Mouse (Mus musculus): ENCODE results near the gene Eef2kmt. TPM values are rescaled to one million over a fixed set of nuclear protein-coding genes. Genes with fewer than 3 reads are reported as not detected.
"Not testable (repeated sequence)": the region's sequence is repeated elsewhere in the genome, so short reads cannot be mapped to it uniquely, and the experiment has no call there.

The Eef2kmt gene
- polyA plus RNA-seq, 1 experiment from 2014 or later = 16.1 TPM

GRCm38 (mm10) chr16:5252260-5252659 is 3.5 kb downstream of the Eef2kmt start:
- Histone ChIP-seq H3K27me3 (replicated peaks) (no peaks in the 10 kb centered on the region), H3K4me1 (peaks cover 28% of the 10 kb centered on the region), H3K27ac (no peak overlapping the region), H3K9me3 (replicated peaks) (no peaks in the 10 kb centered on the region), H3K9ac (no peak overlapping the region), H3K36me3 (peaks cover 53% of the 10 kb centered on the region), H3K4me2 (no peak overlapping the region), H3K4me3 (no peak overlapping the region)
- WGBS (ENCODE audit: insufficient replicate concordance) = 82% methylated on average over 2 of the region's 2 CpGs
- no peak for ATAC-seq

DNA sequence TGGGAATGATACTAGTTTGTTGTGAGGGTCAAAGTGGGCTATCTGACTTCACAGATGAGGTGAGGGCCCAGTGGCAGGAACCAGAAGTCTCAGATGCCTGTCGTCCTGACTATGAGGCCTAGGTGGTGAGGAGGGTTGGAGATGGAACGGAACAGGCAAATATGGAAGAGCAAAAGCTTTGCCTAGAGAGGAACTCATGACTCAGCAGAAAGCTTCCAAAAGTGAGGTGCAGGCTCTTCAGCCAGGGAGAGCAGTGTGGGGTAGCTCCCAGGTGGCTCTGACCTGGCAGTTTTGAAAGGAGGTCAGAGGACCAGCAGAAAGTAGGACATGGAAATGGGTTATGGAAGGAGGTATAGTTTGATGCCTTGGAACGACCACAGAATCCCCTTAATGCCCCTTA is 4.9 kb downstream of the Eef2kmt start:
- H3K27me3 ChIP-seq (replicated peaks) = no peaks in the 10 kb centered on the region
- no peak overlapping the region for H3K4me3 ChIP-seq
- 69% methylated on average over 3 of the region's 3 CpGs for WGBS (ENCODE audit: insufficient replicate concordance)
- H3K4me2 ChIP-seq = no peak overlapping the region
- H3K9ac ChIP-seq = no peak overlapping the region
- H3K36me3 ChIP-seq = peaks cover 65% of the 10 kb centered on the region
- ATAC-seq = no peak
- H3K27ac ChIP-seq = no peak overlapping the region
- H3K4me1 ChIP-seq = peaks cover 20% of the 10 kb centered on the region
- no peaks in the 10 kb centered on the region for H3K9me3 ChIP-seq (replicated peaks)

DNA sequence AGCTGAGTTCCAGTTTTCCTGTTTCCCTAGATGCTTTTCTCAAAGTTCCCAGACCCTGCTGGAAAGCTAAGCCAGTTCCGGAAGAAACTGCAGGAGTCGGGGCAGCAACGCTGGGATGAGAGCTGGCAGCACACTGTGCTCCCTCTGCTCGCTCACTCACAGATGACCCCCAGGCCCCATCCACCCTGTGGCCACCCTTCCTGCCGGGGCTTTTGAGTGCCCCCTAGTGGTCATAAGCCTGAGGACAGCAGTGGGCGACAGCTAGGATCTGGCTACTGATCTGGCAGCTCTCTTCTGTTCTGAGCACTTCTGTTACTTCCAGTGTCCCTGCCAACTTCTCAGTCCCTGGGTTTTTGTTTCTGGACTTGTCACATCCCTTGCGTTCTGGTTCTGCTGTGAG is 11.4 kb downstream of the Eef2kmt start:
- no peaks in the 10 kb centered on the region for H3K27me3 ChIP-seq (replicated peaks)
- no peak overlapping the region for H3K27ac ChIP-seq
- no peak overlapping the region for H3K4me2 ChIP-seq
- peak; percentile 54; the same call in 1 of the 2 replicates for ATAC-seq
- H3K9me3 ChIP-seq (replicated peaks) = no peaks in the 10 kb centered on the region
- no peak overlapping the region for H3K9ac ChIP-seq
- H3K4me3 ChIP-seq = no peak overlapping the region
- H3K4me1 ChIP-seq = no peaks in the 10 kb centered on the region
- WGBS (ENCODE audit: insufficient replicate concordance) = 41% methylated on average over 7 of the region's 7 CpGs
- peaks cover 91% of the 10 kb centered on the region for H3K36me3 ChIP-seq

GRCm38 (mm10) chr16:5242882-5243281 is 12.9 kb downstream of the Eef2kmt start:
- Histone ChIP-seq H3K27ac (no peak overlapping the region), H3K36me3 (peaks cover 89% of the 10 kb centered on the region), H3K4me2 (no peak overlapping the region), H3K27me3 (replicated peaks) (no peaks in the 10 kb centered on the region), H3K9ac (no peak overlapping the region), H3K4me1 (no peaks in the 10 kb centered on the region), H3K4me3 (no peak overlapping the region), H3K9me3 (replicated peaks) (no peaks in the 10 kb centered on the region)
- 76% methylated on average over 6 of the region's 6 CpGs for WGBS (ENCODE audit: insufficient replicate concordance)
- no peak for ATAC-seq

DNA sequence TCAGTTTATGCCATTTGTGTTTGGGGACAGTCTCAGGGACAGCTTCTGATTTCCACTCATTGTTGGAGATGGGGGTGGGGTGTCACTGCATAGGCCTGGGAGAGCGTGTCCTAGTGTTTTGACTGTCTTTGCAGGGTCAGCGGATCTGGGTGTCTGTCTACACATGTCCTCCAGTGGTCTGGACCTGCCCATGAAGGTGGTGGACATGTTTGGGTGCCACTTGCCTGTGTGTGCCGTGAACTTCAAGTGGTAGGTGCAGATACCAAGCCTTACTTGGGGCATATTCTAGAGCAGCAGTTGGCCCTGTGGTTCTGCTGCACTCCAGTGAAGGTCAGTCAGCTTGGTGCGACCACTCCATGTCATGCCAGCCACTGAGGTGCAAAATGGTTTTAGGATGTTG is 13.4 kb downstream of the Eef2kmt start:
- Histone ChIP-seq H3K36me3 (peaks cover 84% of the 10 kb centered on the region), H3K9ac (no peak overlapping the region), H3K4me2 (no peak overlapping the region), H3K27me3 (replicated peaks) (no peaks in the 10 kb centered on the region), H3K4me1 (no peaks in the 10 kb centered on the region), H3K9me3 (replicated peaks) (no peaks in the 10 kb centered on the region), H3K4me3 (no peak overlapping the region), H3K27ac (no peak overlapping the region)
- WGBS (ENCODE audit: insufficient replicate concordance) = 82% methylated on average over 4 of the region's 4 CpGs
- no peak for ATAC-seq

DNA sequence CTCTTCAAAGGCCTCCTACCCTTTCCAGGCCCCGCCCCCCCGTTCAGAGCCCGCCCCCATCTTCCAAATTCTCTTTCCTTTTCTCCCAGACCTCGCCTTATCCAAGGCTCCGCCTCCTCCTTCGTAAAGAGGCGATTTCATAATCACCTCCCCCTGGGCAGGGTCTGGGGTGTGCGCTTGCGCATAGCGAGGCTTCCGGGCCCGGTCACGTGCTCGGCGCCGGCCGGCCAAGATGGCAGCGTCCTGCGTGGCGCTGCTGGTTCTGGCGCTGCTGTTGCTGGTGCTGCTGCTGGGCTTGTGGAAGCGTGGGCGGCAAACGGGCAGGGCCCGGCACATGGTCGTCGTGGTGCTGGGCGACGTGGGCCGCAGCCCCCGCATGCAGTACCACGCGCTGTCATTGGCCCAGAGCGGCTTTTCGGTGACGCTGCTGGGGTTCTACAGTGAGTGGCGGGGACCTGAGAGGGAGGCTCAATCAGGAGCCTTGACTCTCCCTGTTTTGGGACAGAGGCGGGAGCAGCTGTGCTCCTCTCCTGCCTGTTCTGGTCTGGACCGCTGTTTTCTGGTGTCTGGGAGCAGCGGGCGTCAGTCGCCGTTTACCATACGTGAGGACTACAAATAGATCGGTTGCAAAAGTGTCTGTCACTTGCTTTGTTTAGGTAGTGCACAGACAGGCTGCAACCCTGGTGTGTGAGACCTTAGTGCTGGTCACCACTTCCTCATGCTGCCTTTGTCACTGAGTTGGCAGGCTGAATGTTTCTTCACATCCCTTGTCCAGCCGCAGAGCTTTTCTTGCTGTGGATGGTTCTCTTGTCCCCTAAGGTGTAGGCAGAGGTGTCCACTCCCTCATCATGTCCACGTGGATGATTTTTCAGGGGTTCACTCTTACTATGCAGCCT is 22.1 kb downstream of the Eef2kmt start, which contains the start of gene Alg1:
TSS of gene Alg1 (plus strand) at position 204 of the 896 bp plus-strand sequence.
- Histone ChIP-seq H3K27me3 (replicated peaks) (no peaks in the 10 kb centered on the region), H3K9ac (peak within 1 kb of the TSS; percentile 85), H3K9me3 (replicated peaks) (no peaks in the 10 kb centered on the region), H3K4me1 (peaks cover 21% of the 10 kb centered on the region), H3K36me3 (peaks cover 17% of the 10 kb centered on the region), H3K4me2 (peak within 1 kb of the TSS; percentile 90), H3K4me3 (peak within 1 kb of the TSS; percentile 89), H3K27ac (peak within 1 kb of the TSS; percentile 57; the same call in 1 of the 2 replicates)
- peak; percentile 94 for ATAC-seq
- WGBS (ENCODE audit: insufficient replicate concordance) = 2% methylated on average over 47 of the region's 47 CpGs

GRCm38 (mm10) chr16:5232982-5233381 is 22.8 kb downstream of the Eef2kmt start:
- Histone ChIP-seq H3K9ac (no peak overlapping the region), H3K4me1 (peaks cover 21% of the 10 kb centered on the region), H3K27ac (no peak overlapping the region), H3K36me3 (peaks cover 10% of the 10 kb centered on the region), H3K9me3 (replicated peaks) (no peaks in the 10 kb centered on the region), H3K4me3 (peak overlapping the region; percentile 89), H3K4me2 (peak overlapping the region; percentile 90), H3K27me3 (replicated peaks) (no peaks in the 10 kb centered on the region)
- no peak for ATAC-seq
- WGBS (ENCODE audit: insufficient replicate concordance) = 62% methylated on average over 4 of the region's 4 CpGs

DNA sequence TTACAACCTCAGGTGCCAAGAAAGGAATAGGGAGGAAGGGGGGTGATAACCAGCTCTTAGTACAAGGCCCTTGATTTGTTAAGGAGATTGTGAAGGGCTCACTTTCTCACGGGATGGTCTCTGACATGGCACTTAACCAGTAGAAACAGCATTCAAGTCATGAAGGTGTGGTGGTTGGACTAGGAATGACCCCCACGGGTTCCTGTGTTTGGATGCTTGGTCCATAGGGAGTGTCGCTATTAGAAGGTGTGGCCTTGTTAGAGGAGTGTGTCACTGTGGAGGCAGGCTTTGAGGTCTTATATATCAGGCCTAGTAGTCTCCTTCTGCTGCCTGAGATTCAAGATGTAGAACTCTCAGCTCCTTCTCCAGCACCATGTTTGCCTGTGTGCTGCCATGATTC is 27.7 kb downstream of the Eef2kmt start:
- not testable (repeated sequence) for H3K9me3 ChIP-seq (replicated peaks); H3K4me2 ChIP-seq; H3K9ac ChIP-seq; H3K36me3 ChIP-seq; H3K4me1 ChIP-seq; H3K27me3 ChIP-seq (replicated peaks); H3K27ac ChIP-seq; ATAC-seq; H3K4me3 ChIP-seq
- 58% methylated on average over 3 of the region's 3 CpGs for WGBS (ENCODE audit: insufficient replicate concordance)

DNA sequence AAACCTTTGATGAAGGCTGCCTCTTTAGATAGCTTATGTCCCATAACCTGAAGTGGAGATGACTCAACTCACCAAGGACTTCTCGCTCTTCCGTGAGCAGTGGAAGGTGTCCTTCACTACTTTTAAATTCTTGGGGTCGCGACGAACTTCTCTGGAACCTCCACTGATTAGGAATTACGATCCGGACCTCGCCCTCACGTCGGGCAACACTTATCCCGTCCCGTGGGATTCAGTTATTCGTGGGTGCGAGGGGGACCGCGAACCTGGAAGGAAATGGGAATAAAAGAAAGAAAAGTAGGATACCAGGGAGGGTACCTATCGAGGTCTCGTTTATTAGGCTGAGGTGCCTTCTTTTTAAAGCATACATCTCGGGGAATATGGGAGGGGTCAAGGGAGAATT is 28.3 kb downstream of the Eef2kmt start:
- not testable (repeated sequence) for H3K9ac ChIP-seq, H3K4me1 ChIP-seq

GRCm38 (mm10) chr16:5226534-5226933 is 29.2 kb downstream of the Eef2kmt start:
- H3K9ac ChIP-seq; H3K4me2 ChIP-seq; ATAC-seq; H3K4me1 ChIP-seq; H3K27ac ChIP-seq; H3K27me3 ChIP-seq (replicated peaks); H3K36me3 ChIP-seq; H3K4me3 ChIP-seq; H3K9me3 ChIP-seq (replicated peaks): not testable (repeated sequence)
- 17% methylated on average over 1 of the region's 1 CpGs for WGBS (ENCODE audit: insufficient replicate concordance)

More for the DNA sequence above, 28.3 kb downstream of the Eef2kmt start:
- H3K36me3 ChIP-seq; H3K9me3 ChIP-seq (replicated peaks); ATAC-seq; H3K4me2 ChIP-seq; H3K4me3 ChIP-seq; H3K27me3 ChIP-seq (replicated peaks); H3K27ac ChIP-seq: not testable (repeated sequence)
- 71% methylated on average over 19 of the region's 19 CpGs for WGBS (ENCODE audit: insufficient replicate concordance)

DNA sequence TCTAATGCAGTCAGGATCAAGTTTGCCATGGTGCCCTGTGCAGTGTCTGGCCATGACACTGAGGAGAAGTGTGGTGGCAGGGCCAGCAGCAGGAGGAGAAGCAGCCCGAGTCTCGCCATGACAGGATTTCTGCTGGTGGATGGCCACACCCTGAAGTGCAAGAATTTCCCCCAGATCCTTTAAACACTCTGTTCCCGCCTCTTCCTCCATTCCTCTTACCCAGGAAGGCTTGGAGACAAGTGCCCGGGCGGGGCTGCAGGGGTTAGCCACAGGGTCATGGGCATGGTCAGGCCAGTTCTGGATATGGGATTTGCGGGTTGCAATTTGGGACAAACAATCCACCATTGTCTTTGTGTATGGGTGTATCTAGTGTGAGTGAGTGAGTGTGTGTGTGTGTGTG is 33.6 kb downstream of the Eef2kmt start, which contains the start of gene AU021092:
TSS of gene AU021092 (minus strand) at position 160 of the 400 bp plus-strand sequence.
- no peaks in the 10 kb centered on the region for H3K36me3 ChIP-seq
- ATAC-seq = no peak
- H3K27me3 ChIP-seq (replicated peaks) = peaks cover 20% of the 10 kb centered on the region
- 55% methylated on average over 6 of the region's 6 CpGs for WGBS (ENCODE audit: insufficient replicate concordance)
- H3K9ac ChIP-seq = no peak within 1 kb of the TSS
- no peaks in the 10 kb centered on the region for H3K4me1 ChIP-seq
- no peak within 1 kb of the TSS for H3K4me2 ChIP-seq
- H3K9me3 ChIP-seq (replicated peaks) = no peaks in the 10 kb centered on the region
- H3K27ac ChIP-seq = no peak within 1 kb of the TSS
- no peak within 1 kb of the TSS for H3K4me3 ChIP-seq

- H3K9me3 ChIP-seq (replicated peaks) = no peaks in the 10 kb centered on the region
- no peak overlapping the region for H3K4me3 ChIP-seq
- H3K9ac ChIP-seq = no peak overlapping the region
- H3K27ac ChIP-seq = no peak overlapping the region
- H3K4me2 ChIP-seq = no peak overlapping the region
- peaks cover 20% of the 10 kb centered on the region for H3K27me3 ChIP-seq (replicated peaks)
- 53% methylated on average over 4 of the region's 4 CpGs for WGBS (ENCODE audit: insufficient replicate concordance)
- H3K36me3 ChIP-seq = no peaks in the 10 kb centered on the region
- H3K4me1 ChIP-seq = no peaks in the 10 kb centered on the region
- no peak for ATAC-seq
Observed at GRCm38 (mm10) chr16:5221403-5221802, 34.4 kb downstream of the Eef2kmt start.
